Mouse (Mus musculus): ENCODE measurements at regions not wholly inside any gene's neighbourhood (a gene's known extent, or its start where the extent isn't known, plus 50 kb on each side); places are given as distances from the start of the nearest gene placed in this dataset.

DNA sequence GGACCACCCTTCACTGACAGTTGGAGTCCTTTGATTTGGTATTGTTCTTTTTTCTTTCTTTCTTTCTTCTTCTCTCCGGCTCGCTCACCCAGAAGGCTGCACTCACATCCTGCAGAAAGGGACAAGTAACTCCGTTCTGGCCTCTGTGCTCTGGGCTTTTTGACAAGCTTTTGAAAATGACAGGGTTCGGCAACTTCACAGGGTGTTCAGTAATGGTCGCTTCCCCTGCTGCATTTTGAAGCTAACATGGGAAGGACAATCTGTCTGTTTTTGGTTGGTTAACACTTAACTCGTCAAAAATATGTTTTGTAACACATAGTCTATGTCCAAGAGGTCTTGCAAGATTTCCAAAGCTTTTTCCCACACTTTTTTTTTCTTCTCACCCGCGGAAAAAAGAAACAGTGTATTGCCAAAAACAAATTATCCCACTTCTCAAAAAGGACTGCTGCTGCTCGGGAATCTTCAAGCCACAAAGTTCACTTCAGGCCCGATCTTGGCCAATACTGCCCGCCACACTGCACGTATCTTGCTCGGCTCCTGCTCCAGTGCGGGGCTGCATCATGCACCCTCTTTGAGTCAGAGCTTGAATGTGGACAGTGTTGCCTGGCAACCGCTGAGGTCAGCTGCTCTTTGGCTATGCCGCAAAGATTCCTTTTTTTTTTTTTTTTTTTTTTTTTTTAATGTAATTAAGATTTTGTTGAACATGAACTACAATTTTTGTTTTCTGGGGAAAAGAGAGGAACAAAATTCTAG is 209.4 kb upstream of the Inhba start:
- peak; percentile 59 for DNase-seq (ENCODE audit: low spot score)

DNA sequence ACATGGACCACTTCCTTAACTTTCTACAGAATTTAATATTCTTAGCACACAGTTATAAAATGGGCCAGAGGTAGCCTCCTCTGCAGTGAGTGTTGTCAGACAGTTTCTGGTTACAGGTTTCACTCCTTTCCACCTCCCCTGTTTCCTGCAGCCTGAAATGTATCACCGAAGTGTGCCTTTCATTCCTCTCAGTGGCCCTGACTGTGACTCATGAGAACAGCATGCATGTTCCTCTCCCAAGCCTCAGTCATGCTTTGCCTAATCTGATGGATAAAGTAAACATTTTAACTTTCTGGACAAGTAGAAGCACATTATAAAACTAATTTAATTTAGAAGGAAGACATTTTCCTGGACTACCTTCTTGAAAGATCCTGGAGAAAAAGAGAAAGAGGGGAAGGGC is 207.7 kb upstream of the Inhba start:
- DNase-seq (ENCODE audit: low spot score) = no peak

DNA sequence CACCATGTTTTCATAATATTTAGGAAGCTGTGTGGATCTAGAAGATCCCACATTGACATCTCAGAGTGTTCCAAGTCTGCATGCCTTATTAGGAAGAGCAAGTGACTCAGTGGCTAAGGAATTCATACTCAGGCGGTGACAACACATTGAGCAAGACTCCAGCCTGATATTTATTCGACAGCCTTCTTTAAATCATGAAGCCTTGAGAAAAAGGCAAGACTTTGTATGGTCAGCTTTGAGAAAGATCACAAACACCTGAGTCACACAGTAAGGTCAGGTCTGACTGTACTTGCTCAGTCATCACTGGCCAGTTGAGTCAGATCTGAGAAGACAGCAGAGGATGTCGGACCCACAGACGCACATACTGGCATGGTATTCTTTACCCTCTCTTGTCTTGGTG is 204.7 kb upstream of the Inhba start:
- DNase-seq (ENCODE audit: low spot score) = no peak

DNA sequence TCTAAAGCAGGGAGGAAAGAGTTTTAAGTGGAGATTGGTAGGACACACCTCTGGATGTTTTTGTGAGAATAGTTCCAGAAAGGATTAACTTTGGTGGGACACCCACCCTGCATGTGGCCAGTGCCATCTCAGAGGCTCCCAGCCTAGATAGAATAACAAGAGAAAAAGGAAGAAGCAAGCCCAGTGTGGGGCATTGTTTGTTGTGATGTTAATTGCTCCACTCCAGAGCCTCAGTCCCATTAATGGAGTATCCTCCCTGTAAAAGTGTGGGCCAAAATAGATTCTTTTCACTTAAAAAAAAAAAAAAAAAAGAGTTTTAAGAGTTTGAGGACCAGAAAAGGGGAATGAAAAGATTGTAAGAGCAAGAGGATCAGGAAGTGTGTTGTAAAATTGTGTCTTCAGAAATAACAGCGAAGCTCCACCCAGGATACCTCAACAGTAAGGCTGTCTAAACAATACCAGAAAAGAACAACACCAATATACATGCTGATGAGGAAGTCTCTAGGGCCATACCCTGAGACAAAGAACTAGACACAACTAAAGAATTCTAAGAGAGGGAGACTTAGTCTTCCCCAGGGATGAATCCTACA is 189.3 kb upstream of the Inhba start:
- no peak for DNase-seq (ENCODE audit: low spot score)

DNA sequence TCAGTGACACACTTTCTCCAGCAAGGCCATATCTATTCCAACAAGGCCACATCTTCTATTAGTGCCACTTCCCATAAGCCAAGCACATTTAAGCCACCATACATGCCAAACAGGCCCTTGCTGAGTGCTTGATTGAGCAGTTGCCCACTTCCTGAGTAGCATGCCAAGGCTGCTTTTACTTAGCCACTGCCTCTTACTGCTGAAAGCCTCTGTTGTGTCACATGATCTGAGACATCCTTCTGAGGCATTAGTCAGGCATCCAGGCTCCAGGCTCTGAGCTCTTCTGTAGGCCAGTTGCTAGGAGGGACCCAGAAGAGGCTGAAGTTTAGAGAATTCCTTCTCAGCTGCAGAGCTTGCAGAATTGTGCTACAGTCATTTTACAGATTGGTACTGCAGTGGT is 165.8 kb upstream of the Inhba start:
- no peak for DNase-seq (ENCODE audit: low spot score)

DNA sequence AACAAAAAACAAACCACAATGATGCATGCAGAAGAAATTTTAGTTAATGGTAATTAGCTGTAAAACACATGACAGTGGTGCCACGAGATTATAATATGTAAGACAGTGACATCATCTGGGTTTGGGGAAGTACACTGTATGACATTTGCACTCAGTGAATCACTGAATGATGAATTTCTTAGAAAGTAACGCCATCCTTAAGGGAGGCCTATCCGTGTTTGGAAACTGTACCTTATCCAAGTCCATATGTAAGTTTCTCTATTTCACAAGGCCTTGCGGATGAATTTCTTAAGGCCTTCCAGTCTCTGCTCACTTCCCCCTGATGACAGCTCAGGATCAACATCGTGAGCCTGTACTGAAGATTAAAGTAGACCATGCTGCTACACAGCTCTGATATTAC is 163.6 kb upstream of the Inhba start:
- no peak for DNase-seq (ENCODE audit: low spot score)

DNA sequence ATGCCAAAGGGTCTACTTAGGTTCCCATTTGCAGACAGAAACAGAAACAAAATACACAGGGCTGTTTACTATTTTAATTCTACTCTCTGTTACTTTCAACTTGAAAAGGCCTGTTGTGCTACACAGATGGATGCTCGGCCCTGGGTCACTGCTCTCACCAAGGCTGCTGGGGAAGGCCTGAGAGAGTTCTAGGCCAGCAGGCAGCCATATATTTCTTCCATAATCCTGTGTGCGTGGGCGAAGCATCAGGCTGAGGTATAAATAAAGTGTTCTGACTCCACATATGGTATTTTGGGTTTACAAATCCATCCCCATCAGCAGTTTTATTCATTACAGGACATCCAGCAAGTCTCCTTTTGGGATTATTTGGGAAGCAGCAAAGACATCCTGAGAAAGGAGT is 162.5 kb upstream of the Inhba start:
- no peak for DNase-seq (ENCODE audit: low spot score)

DNA sequence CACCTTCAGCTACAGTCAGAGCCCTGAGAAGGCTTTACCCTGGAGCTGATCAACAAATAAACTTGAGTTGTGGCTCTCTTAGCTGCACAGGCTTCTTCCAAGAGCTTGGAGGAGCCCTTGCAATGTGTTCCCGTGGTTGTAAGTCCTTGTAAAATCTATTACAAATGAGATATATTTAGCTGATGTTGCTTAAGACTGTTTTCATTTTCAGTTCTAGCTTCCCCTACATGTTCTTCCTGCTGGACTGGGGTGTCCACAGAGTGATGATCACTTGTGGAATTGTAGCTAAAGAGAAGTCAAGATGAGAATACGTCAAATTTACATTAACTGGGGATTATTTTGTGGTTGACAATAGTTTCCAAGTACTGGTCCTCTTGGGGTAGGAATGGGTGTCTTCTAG is 161.3 kb upstream of the Inhba start:
- no peak for DNase-seq (ENCODE audit: low spot score)

DNA sequence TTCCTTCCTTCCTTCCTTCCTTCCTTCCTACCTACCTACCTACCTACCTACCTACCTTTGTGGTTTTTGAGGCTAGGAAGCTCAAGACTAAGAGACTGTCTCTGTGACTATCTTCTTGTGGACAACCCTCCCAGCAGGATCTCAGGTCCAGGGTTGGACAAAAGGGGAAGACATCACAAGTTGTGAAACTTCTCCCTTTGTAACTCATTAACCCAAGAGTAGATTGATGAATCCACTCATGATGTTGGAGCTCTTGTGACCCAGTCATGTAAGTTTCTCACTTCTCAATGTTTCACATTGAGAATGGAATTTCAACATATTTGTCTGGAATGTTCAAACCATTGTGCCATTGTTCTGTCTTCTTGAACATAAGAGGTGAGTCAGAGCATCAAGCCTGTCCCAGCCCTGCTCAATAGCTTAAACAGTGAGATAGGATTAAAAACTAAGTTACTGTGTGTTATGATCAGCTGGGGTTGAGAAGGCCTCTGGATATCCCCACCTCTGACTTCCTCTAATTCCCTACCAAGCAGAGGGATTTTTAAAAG is 158.6 kb upstream of the Inhba start:
- no peak for DNase-seq (ENCODE audit: low spot score)

DNA sequence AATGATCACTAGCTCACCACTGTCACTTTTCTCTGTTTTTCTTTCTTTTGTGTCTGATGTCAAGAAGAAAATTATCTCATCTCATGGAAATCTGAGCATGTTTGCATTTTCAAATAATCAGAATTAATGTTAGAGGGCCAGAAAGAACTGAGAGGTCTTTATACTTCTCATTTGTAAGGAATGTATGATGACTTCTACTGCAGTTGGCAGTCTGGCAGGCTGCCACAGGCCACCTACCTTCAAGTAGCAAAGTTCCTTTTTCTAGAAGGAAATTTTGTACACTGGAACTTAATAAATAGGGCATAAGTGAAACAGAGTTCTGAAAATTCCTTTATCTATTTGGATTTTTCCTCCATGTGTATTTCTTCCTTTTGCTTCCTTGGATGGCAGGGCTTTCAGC is 148.7 kb upstream of the Inhba start:
- DNase-seq (ENCODE audit: low spot score) = no peak

DNA sequence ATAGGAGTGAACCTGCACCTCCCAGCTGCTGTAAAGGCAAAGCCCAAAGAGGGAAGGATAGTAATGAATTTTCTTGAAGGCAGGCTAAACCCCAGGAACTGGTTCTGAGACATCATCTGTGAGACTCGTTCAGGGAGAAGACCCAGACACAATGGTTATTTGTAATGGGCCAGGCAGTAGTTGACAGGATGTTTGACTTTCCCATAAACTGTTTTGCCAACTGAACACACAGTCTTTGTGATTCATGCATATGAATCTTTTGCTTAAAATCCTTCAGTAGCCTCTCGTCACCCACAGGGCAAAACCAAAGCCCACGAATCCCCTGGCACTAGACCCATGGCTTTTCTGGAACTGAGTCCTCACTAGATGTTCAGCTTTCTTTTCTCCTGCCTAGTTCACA is 148.3 kb upstream of the Inhba start:
- no peak for DNase-seq (ENCODE audit: low spot score)

DNA sequence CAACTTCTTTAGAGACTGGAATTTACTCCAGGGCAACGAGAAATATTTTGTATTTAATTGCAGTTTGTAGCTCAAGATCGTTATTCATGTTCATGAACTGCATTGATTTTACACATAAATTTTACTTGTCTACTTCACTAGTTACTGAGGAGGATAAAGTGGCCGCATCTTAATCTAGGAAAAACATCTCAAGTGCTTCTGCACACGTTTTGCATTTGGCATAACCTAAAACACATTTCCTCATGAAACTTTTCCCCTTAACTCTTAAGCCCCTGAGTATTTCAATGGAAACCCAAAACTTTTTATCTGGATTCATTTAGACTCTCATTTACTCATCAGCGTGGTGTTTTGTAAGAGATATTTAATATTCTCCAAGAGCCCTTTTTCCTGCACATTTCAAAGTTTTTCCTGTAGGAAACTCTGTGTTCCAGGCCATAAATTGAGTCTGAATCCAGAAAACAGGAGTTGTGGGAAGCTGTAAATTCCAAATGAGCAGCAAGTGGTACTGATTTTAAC is 144.5 kb upstream of the Inhba start:
- no peak for DNase-seq (ENCODE audit: low spot score)

DNA sequence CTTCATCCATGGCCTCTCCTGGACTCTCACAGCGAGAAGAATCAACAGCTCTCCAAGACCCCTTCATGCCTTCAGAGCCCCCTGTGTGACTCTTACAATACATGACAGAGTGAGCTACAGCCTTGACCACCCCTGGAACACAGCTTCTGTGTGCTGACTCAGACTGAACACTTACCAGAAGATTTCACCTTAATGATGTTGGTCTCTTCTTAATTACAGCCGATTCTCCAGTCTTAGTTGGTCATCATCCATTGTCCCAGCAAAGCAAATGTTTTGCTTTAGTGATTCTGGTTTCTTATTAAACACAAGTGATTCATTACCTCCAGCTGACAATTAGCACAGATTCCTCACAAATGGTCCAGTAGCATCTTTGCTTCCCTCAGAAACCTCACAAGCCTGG is 134.0 kb upstream of the Inhba start:
- DNase-seq (ENCODE audit: low spot score) = no peak

DNA sequence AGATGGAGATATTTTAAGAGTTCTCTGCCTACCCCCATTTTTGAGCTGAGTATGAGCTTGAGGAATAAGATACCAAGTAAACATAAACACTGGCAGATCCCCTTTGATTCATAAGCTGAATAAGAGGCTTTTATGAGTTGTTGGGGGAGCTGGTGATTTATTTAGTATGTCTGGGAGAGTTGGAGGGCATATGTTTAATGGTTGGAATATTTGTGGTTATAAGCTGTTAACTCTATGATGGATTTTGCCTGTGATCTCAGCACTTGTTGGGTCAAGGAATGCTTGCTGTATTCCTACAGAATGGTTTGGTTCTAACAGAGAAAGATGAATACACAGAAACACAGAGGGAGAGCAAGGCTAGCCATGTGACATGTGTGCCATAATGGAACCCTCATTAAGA is 132.1 kb upstream of the Inhba start:
- no peak for DNase-seq (ENCODE audit: low spot score)

DNA sequence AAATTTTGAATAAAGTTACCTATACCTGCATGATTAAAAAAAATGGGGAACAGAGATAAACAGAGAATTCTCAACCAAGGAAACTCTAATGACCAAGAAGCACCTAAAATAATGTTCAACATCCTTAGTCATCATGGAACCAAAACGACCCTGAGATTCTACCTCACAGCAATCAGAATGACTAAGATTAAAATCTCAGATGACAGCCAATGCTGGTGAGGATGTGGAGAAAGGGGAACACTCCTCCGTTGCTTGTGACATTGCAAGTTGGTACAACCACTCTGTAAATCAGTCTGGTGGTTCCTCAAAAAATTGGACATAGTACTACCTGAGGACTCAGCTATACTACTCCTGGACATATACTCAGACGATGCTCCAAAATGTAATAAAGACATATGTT is 120.9 kb upstream of the Inhba start:
- DNase-seq (ENCODE audit: low spot score) = no peak

DNA sequence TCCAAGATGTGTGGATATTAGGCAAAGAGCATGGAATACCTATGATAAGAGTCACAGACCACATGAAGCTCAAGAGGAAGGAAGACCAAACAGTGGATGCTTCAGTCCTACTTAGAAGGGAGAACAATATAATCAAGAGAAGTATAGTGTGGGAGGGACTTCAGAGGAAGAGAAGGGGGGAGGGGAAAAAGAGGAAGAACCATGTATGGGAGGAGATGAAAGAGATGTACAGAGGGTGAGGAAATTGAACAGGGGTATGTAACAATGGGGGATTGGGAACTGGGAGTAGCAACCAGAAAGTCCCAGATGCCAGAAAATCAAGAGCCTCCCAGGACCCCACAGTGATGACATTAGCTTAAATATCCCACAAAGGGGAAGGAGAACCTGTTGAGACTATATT is 120.2 kb upstream of the Inhba start:
- no peak for DNase-seq (ENCODE audit: low spot score)

DNA sequence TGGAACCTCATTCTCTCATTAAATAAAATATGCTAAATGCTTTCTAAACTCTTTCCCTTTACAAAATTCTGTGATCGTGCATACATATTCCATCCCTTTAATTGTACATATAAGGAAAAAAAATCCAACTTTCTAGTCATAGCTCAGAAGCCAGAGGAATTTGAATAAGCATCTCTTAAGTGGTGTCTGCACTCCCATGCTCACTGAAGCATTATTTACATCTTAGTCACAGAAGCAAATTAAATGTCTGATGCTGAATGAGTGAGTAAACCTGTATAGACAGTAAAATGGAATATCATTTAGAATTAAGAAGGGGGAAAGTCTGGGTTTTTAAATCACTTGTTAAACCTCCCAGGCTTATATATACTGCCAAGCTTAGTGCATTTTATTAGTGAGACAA is 113.5 kb upstream of the Inhba start:
- DNase-seq (ENCODE audit: low spot score) = no peak

DNA sequence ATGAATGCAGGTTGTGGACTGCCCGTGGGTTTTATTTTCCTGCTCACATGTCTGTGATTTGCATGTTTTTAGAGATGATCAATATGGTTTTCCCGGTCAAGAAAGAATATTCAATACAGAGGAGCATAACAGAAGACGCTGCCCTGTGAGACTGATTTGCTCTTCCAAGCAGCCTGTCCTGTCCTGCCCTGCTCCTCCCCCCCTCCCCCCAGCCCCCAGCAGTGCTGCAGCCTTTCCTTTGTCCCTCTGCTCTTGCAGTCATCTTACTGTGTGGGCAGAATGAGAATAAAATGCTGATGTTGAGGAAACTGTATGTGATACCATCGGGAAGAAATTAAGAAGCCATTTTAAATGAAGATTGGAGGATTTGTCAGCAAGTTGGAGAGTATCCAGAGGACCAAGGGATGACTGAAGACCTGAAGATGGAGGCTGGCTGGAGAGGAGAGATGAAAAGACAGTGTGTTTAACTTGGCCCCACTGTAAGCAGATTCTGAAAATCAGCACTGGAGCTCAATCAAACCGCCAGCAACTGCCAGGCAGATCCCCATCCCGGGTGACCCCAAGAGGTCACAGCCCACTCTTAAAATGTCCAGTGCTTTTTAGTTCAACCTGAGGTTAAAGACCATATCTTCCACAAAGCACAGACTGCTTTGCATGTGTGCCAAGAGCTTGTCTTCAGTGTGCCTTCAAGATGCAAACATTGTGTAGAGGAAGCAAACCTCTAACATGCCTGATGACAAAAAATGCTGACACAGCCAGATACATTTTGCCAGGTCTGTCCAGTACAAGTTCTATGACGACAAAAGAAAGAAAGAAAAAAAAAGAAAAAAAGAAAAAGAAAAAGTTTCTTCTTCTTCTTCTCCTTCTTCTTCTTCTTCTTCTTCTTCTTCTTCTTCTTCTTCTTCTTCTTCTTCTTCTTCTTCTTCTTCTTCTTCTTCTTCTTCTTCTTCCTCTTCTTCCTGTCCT is 109.7 kb upstream of the Inhba start:
- DNase-seq (ENCODE audit: low spot score) = no peak

DNA sequence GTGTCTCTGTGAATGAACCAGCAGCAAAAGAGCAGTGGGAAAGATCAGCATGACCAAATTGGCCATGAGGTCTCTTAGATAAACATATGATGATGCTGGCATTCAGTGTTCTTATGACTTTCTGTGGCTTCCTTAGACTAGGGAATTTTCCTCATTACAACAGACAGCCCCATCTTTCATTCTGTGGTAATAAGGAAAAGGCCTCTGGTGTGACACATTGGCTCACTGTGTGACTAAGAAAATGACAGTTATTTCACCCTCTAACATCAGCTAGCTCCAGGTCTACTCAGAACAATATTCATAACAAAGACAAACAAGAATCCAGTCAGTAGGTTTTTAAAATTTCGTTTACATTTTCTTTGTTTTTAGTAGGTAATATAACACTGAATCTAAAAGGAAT is 103.8 kb upstream of the Inhba start:
- no peak for DNase-seq (ENCODE audit: low spot score)

DNA sequence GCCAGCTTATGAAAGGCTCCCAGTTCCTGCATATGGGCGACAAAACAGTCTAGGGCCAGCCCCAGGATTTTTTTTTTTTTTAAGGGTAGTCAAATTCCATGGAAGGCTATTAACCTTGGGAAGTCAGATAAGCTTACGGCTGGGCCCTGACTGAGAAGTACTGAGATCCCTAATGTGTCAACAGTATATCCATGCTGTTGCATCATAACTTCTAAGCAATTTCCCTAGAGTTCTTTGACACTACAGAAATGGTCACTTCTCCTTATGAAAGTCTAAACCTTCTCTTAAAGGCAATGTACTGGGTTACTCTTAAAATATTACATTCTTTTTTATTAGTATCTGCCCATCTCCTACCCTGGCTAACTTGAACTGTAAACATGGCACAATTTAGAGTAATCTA is 101.1 kb upstream of the Inhba start:
- no peak for DNase-seq (ENCODE audit: low spot score)

DNA sequence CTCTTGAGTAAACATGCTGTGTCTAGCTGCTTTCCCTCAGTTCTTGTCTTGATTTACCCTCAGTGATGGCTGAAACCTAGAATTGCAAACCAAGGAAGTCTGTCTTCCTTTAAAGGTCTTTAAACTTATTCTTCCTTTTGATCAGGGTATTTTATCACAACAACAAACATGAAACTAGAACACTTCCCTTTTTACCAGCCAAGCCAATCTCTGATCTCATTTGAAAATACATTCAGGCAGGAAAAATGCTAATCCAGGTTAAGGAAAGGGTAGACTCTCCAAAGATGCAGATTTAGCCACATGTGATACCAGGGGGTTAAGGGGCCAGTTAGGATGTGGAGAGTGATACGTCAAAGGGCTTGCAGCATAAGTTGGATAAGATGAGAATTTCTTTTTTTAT is 100.4 kb upstream of the Inhba start:
- DNase-seq (ENCODE audit: low spot score) = no peak

DNA sequence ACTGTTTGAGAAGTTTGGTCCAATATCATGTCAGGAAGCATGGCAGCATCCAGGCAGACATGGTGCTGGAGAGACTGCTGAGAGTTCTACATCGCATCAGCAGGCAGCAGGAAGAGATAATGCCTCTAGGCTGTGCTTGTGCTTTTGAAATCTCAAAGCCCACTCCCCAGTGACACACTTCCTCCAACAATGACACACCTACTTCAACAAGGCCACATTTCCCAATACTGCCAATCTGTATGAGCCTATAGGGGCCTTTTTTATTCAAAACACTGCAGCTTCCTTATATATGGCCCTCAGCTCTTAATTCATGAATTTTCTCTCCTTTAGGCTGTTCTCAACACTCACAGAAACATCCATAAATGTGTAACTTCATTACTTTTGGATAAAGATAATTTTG is 97.4 kb upstream of the Inhba start:
- DNase-seq (ENCODE audit: low spot score) = no peak

DNA sequence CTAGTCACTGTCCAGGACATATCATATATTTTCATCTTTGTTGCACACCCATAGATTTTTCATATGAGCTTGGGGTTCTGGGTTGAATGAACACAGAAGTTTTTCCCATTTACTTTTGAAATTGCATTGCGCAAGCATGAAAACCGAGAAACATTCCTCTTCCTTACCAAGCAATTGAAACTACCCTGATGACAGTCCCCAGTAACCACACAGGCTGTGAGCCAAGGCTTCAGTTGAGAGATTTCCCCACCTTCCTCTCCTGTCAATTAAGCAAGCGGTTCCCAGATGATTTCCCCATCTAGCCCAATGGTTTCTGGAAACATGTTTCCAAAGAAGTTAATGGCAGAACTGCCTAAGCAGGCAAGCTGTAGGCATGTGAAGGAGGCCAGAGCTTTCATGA is 81.8 kb upstream of the Inhba start:
- no peak for DNase-seq (ENCODE audit: low spot score)

All from retina, embryonic 14.5 days (tissue).